Mouse (Mus musculus): ENCODE results near the gene Plin1.
A peak's percentile ranks its signal among the peaks of the same experiment; 100 is the strongest.

Plin1 gene

DNA sequence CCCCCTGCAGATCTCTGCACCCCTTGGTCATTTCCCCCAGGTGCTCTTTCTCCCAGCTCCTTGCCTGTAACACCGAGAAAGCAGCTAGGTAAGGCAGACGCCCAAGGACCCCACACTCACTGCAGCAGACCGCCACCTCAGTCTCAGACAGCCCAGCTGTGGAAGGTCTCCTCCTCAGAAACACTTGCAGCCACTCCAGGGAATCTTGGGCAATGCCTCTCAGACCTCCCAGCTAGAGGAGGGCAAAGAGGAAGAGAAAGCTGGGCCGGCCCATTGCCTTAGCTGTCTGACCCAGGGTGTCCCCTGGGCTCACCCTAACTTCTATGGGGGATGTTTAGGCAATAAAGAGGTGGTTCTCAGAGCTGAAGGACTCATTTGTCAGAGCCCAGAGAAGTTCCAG is at the start of gene Plin1:
Gene Plin1 (minus strand): TSS at position 282 of the 400 bp plus-strand sequence.
- no peak for DNase-seq (ENCODE audit: low spot score in 2 of 2)

DNA sequence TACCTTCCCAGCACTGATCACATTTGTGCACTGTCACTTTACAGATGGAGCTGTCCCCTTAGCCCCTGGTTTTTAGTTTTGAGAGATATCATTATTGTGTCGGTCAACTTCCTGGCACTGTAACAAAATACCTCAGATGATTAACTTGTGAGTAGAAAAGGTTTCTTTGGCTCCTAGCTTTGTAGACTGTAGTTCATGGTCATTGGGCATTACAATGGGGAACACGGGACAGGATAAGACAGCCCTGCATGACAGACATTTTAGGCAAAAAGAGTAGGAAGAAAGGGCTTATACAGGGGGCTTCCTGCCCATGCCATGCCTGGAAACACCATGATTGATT is 49.8 kb upstream of the Plin1 start:
- DNase-seq (ENCODE audit: low spot score in 2 of 2), result no peak

DNA sequence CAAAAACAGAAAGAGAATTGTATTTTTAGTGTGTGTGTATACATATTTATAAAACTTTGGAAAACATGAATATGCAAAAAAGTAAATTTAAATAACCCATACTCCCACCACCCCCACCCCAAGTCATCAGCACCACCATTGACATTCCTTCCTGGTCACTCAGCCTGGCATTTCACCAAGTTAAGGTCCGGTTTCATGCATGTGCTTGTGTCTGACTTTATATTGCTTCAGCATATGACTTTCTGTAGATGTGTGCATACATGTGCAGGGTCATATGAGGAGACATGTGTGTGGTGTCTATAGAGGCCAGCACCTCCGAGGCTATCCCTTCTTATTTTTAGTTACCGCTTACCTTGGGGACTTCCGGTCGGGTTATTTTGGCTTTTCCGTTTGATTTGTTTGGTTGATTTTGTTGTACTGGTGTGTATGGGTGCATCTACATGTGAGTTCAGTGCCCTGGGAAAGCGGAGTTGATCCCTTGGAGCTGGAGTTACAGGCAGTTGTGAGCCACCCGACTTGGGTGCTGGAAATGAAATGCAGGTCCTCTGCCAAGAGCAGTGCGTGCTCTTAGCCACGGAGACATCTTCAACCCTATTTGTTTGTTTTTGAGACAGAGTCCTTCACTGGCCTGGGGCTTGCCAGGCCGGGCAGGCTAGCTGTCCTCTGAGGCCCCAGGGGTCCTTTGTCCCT is 49.3 kb upstream of the Plin1 start:
- DNase-seq (ENCODE audit: low spot score in 2 of 2), result no peak

DNA sequence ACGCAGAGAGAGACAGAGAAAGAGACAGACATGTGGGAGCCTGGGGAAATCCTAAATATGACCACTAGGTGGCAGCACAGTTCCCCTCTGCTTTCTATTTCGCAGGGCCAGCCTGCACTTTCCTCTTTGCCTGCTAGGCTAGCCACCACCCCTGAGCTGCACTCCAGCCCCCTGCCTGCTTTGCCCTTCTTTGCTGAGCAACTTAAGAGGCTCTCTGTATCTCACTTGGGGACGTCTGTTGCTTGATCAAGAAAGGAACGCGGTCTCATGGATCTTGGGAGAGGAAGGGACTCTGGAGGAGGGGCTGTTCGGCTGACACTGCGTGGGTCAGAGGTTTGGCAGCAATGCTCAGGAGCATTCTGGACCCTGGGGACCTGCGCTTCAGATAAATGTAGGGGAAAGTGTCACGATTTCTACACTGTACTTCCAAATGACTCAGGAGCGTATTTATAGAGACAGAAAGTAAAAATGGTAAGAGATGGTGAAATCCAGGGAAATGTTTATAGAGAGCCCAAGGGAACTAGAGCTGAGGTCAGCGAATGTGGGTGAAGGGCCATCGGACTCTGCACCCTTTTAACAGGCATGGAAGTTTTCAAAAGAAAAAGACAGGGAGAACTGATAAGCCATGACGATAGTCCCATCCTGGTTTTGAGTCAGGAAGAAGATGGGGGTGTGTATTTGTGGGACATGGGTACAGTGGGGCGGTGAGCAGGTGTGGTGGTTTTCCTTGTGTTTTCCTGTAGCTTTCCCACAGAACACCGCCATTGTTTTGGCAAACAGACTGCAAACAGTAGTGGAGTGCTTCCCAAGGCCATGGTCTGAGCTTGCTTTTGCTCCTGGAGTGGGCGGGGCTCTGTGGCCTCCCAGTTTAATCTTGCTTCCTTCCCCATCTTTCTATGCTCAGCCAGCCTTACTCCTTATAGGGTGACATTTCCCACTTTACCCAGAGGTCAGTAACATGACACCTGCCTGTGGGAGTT is 48.2 kb upstream of the Plin1 start:
- peak; percentile 46 to 64 for DNase-seq (ENCODE audit: low spot score in 2 of 2)

DNA sequence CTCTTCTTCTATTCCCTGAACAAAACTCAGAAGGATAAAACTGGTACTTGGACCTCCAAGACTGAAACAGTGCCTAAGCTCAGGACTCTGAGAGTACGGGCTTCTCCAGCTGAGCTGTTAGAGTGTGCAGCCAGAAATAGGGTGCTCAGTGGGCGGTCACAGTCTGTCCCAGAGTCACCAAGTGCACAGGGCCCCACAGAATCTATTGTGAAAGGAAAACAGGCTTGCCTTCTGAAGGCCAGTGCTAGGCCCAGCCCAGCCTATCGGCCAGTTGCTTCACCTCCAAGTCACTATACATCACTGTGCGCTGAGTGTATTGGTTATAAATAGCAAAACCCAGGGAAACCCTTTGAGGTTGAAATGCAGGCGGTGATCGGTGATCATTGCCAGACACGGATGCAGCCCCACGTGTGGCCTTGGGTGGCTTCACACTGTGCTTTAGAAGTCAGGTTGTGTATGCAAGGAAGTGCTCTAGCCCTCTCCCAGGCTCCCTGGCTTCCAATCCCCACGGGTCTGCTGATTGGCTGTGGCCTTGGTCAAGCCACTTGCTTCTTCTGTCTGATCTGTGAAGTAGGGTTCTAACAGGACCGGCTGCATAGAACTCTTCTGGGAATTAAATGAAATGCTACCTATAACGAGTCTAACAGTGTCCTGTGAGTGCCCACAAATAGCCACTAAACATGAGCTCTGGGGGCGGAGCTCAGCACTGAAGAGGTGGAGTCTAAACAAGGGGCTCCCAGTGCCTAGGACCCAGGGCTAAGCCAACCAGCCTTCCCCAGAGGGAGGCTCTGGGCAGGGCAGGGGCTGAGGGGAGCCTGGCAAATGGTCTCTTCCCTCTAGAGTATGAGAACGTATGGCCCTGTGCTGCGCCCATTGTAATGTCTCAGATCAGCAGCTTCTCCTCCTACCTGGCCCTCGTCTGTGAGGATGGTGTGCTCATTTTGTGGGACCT is 39.1 kb upstream of the Plin1 start:
- no peak for DNase-seq (ENCODE audit: low spot score in 2 of 2)

DNA sequence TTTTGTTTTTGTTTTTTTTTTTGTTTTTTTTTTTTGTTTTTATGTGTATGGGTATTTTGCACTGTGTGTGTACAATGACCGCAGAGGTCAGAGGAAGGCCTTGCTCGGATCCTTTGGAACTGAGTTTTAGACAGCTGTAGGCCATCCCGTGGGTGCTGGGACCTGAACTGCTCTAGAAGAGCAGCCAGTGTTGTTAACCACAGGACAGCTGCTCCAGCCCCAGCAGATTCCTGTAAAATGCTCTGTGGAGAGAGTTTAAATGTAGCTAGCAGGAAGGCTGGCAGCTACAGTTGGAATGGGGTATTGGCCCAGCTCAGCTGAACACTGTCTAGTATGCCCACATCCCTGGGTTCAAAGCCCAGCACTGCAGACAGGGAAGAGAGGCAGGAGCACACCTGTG is 37.0 kb upstream of the Plin1 start:
- no peak for DNase-seq (ENCODE audit: low spot score in 2 of 2)

DNA sequence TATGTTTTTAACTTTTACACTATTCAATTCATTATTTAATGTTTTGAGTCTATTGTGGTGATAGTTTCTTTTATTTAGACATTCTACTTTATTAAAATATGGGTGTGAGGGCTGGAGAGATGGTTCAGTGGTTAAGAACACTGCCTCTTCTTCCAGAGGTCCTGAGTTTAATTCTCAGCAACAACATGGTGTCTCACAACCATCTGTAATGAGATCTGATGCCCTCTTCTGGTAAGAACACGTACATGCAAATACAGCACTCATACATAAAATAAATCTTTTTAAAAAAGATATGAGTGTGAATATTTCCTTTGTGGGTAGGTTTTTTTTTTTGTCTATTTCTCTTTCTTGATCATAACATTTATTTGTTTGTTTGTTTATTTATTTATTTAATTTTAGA is 33.3 kb upstream of the Plin1 start:
- DNase-seq (ENCODE audit: low spot score in 2 of 2), result no peak

DNA sequence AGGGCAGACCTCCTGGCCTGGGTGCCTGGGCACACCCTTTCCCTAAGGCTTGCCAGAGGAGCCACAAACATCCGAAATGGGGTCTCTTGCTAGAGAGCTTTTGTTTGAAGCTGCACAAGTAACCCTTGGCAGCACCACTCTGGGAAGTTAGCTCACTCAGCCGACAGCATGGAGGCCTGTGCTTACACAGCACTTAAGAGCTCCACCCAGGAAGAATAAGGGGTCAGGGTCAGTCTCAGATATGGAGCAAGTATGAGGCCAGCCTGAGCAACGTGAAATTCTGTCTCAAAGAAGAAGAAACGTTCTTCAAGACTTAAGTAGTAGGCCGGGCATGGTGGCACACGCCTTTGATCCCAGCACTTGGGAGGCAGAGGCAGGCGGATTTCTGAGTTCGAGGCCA is 29.4 kb upstream of the Plin1 start:
- DNase-seq (ENCODE audit: low spot score in 2 of 2), result no peak

DNA sequence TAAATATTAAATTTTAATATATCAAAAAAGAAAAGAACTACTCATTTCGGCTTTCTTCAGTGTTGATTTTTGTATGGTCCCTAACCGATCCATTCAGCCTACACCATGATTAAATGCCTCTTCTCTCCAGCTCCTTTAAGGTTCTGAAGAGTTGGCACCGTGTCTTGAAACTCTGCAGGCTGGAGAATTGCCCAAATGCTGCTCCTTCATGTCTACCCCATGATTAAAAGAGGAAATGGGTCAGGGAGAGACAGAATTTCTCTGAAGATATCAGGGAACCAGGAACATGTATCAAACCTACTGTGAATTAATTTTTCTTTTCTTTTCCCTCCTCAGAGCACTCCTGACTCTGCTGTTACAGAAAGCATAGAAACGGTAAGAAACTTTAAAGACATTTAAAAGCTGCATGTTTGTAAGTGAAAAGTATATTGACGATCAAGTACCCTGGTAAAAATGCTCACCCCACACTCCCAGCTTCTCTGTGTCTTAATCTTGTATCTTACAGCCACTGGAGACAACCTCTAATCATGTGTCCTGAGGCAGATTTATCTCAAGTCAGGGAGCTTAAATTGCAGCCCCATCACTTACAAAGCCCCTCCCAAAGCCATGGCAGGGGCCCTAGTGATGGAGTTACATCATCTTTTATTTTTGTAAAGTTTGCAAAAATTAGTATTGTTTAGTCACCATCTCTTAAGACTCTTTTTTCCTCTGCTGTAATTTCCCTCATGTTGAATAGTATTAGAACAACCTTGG is 28.6 kb upstream of the Plin1 start:
- no peak for DNase-seq (ENCODE audit: low spot score in 2 of 2)

DNA sequence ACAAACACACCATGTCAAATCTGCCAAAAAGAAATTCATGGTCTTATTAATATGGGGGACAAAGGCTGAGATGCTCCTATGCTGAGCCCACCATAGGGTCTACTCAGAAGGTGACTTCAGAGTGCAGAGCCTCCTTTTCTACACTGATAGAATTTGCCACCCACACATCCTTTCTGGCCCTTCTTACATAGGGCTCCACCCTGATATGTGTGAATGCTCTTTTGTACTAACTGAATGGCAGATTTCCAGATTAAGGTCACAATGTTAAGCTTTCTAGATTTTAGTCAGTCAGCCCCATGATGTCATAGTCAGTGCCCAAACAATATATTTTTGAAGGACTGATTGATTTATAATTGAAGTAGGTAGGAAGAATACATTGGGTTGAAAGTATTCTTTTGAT is 27.1 kb upstream of the Plin1 start:
- no peak for DNase-seq (ENCODE audit: low spot score in 2 of 2)

DNA sequence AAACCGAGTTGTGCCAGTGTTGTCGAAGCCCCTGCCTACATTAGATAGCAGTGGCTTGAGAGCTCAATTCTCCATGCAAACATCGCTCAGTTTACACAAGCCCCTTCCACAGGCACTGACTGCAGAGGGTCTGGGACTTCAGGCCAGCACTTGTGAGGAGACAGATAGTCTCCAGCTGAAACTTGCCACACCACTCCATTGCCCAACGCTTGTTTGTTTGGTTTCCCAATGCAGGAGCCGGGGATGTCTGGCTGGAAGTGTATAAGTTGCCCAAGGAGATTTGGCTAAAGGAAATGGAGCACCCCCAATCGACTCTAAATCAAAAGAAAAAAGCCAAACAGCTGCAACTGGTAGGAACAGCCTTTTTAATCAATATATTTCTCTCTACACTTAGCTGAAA is 25.5 kb upstream of the Plin1 start:
- no peak for DNase-seq (ENCODE audit: low spot score in 2 of 2)

DNA sequence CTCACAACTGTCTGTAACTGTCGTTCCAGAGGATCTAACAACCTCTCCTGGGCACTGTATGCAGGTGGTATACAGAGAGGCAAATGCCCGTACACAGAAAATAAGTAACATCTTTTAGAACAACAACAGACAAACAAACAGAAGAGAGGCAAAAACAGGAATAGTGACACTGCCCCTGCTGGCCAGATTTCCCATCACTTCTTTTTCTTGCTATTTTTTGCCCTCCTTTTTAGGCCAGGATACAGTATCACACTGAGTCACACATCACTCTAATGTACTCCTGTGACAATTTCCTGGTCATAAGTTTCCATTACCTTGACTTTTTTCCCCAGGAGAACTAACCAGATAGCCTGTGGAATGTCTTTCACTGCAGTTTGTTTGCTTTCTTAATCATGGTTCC is 23.6 kb upstream of the Plin1 start:
- no peak for DNase-seq (ENCODE audit: low spot score in 2 of 2)

DNA sequence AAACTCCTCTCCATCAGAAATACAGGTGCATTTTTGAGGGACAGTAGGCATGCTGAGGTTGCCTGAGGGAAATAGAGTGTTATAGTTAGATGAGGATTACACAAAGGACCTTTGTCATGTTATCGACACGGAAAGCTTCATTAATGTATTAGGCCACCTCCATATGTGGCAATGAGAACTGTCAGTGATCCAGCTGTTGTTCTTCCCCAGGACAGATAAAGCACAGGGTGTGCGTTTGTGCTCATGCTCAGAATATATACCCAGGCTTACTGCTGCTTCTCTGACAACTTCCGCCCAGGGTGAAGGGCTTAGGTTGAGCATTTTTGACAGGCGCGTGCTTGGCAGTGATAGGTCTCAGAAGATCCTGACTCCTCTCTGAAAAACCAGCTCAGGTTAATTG is 16.8 kb upstream of the Plin1 start:
- no peak for DNase-seq (ENCODE audit: low spot score in 2 of 2)

DNA sequence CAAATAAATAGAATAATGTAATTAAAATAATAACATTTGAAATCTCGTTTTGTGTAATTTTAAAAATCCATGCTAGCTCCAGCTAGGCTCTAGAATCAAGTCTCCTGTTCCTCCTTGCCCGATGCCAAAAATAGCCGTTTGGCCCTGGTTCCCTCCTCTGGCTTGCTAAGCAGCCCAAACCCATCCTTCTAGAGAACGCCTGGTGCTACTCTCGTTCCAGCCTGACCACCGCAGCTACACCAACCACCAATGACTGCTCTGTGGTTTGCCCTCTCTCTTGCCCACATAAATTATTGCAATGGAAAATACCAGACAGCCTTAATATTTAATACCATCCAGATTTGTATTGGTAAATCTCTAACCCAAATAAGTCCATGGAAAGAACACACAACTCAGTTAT is 15.0 kb upstream of the Plin1 start:
- no peak for DNase-seq (ENCODE audit: low spot score in 2 of 2)

DNA sequence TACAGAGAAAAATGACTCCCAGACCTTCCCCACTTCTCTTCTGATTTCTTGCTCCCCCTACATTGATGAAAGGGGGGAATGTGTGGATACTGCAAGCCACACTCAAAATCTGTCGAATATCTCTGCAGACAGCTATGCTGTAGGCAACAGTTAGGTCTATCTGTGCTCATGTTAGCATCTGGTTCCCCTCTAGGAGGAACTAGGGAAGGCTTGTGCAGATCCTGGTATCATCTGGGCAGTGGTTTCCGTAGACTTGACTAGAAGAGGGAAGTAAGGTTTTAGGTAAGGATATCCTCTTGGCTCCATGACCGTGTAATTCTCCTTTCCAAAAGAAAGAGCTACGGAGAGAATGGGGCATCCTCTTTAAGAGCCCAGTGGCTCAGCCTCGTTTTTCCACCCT is 11.9 kb upstream of the Plin1 start:
- no peak for DNase-seq (ENCODE audit: low spot score in 2 of 2)

DNA sequence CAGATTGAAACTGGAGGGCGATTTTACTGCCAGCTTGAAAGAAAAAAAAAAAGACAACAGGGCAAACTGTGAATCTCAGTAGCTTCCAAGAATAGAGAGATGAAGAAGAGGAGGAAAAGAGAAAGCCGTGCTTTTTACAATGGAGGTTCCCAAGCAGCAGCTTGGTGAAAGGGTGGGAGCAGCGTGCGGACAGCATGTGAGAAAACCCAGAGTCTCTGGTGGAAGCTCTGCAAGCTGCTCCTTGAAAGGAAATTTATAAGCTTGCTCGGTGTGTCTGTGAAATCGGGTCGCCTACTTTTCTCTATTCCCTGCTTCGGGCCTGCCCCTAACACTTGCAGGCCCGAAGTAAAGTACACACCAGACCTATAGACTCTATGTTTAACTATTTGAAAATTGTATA is 11.3 kb upstream of the Plin1 start:
- DNase-seq (ENCODE audit: low spot score in 2 of 2), result no peak

DNA sequence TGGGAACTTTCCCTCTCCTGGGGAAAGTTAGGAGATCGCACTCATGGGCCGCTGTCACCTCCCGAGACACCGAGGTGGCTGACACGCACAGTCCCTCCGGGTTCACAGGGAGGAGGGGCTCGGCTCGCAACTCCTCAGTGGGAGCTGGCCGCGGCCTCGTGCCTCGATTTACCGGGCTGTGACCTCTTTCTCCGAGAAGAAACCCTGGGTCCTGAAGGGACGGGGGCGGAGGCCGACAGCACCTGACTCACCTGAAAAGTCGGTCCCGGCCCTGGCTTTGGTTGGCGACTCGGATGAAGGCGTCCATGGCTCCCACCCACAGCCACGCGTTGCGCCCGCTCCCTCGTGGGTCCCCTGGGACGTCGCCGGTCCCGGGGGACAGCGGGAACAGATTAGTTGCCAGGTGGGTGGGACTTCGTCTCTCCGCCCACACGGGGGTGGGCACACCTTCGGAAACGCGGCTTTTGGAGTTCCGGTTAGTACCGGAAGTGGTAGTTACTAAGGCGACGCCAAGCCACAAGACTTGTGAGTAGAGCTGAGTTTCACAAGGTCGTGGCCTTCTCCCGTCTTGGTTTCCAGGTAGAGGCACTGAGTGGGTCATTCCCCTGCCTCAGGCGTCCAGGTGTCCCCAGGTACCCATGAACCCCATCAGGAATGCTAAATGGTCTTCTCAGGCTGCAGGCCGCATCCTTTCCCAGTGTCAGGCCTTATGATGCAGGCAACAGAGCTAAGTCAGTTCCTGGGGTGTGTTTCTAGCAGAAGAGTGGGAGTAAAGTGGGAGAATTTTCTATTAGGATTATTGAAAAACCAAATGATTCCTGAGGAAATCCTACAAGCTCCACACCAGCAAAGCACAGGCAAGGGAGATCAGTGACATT is 10.2 kb upstream of the Plin1 start, which contains the start of the genes Pex11a and Wdr93:
Gene Pex11a (minus strand): TSS at position 473 of the 878 bp plus-strand sequence.
Gene Wdr93 (plus strand): TSS at position 505 of the 878 bp plus-strand sequence.
- peak; percentile 68 to 82 for DNase-seq (ENCODE audit: low spot score in 2 of 2)

DNA sequence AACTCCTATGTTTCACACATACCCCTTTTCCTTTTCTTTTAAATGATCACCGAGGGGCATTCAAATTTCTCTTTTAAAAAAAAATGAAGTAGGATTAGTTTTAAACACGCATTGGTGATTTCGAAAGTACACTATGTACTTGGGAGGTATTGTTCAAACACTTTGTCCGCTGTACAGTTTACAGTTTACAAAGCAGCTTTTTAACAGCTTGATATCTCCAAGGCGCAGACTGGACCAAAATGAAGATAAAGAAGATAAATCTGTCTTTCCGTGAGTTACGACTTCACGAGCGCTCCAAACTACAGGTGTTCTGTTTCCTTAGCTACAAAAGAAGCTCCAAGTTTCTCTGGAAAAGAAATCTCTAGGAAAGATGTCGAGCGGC is 9.6 kb upstream of the Plin1 start:
- DNase-seq (ENCODE audit: low spot score in 2 of 2), result no peak

DNA sequence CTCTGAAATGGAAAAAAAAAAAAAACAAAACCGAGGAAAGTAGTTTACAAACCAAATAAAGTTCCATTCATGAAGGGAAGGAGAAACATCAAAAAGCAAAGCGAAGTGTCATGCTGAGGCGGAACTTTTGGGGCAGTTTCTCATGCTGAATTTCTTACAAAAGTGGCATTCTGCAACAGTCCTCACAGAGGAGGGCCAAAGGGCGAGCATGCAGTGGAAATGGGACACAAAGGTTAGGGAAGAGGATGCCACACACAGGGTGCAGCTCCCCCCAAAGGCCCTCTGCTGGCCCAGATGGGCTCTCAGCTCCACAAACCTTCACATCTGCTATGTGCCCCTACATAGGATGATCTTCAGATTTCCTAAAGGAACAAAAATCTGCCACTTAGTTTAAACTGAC is 7.6 kb upstream of the Plin1 start:
- DNase-seq (ENCODE audit: low spot score in 2 of 2), result no peak

DNA sequence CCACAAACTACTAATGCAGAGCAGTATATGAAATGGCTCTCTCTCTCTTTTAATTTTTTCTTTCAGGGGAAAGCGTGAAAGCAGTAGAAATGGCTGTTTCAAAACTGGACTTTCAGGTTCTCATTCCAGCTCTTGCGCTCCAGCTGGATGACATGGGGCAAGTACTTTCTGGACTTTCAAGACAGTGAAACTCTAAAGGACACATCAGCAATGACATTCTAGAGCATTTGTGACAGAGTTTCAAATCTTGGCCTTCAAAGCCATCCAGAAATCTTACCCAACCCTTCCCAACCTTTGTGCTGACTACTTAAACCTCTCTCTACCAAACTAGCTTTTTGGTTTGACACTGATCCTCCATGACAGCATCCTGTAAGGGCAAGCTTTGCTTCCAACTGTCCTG is 6.2 kb upstream of the Plin1 start:
- no peak for DNase-seq (ENCODE audit: low spot score in 2 of 2)

All from natural killer cell, adult 2 months (primary cell).